Mouse (Mus musculus) layer of hippocampus, adult 9-11 months (tissue): ENCODE results near the gene H2-Q2.
"Not testable (repeated sequence)": the region's sequence is repeated elsewhere in the genome, so short reads cannot be mapped to it uniquely, and the experiment has no call there.

Experiments
- DNase-seq: peaks from one replicate; pipeline ENCODE4 v3.0.0; 2022

Gene H2-Q2

GRCm38 (mm10) chr17:35342071-35342671 lies at the start of gene H2-Q2:
H2-Q2 (plus strand) TSS chr17:35342242.
- DNase-seq, result no peak

GRCm38 (mm10) chr17:35295796-35296195 lies 46.2 kb upstream of the H2-Q2 start:
- DNase-seq, result not testable (repeated sequence)

- not testable (repeated sequence) for DNase-seq
Observed at GRCm38 (mm10) chr17:35300261-35300945, 41.6 kb upstream of the H2-Q2 start.

GRCm38 (mm10) chr17:35301645-35302258 lies 40.3 kb upstream of the H2-Q2 start:
- peak; percentile 70 for DNase-seq

GRCm38 (mm10) chr17:35303271-35303670 lies 38.8 kb upstream of the H2-Q2 start:
- DNase-seq, result no peak

GRCm38 (mm10) chr17:35303756-35304350 lies 38.2 kb upstream of the H2-Q2 start:
- no peak for DNase-seq

- no peak for DNase-seq
Observed at GRCm38 (mm10) chr17:35304478-35304877, 37.6 kb upstream of the H2-Q2 start.

GRCm38 (mm10) chr17:35304921-35305320 lies 37.1 kb upstream of the H2-Q2 start:
- not testable (repeated sequence) for DNase-seq

GRCm38 (mm10) chr17:35318671-35319070 lies 23.4 kb upstream of the H2-Q2 start:
- no peak for DNase-seq

- DNase-seq, result no peak
Observed at GRCm38 (mm10) chr17:35320327-35321081, 21.5 kb upstream of the H2-Q2 start, which contains the start of gene H2-Q1. H2-Q1 (plus strand) TSS chr17:35320405.

GRCm38 (mm10) chr17:35325124-35325523 lies 16.9 kb upstream of the H2-Q2 start:
- not testable (repeated sequence) for DNase-seq

GRCm38 (mm10) chr17:35326000-35326399 lies 16.0 kb upstream of the H2-Q2 start:
- DNase-seq, result not testable (repeated sequence)

- not testable (repeated sequence) for DNase-seq
Observed at GRCm38 (mm10) chr17:35329714-35330113, 12.3 kb upstream of the H2-Q2 start.

GRCm38 (mm10) chr17:35331546-35331945 lies 10.5 kb upstream of the H2-Q2 start:
- not testable (repeated sequence) for DNase-seq

- no peak for DNase-seq
Observed at GRCm38 (mm10) chr17:35342711-35343476, 852 bp downstream of the H2-Q2 start.

- not testable (repeated sequence) for DNase-seq
Observed at GRCm38 (mm10) chr17:35347659-35348058, 5.6 kb downstream of the H2-Q2 start.

- DNase-seq, result not testable (repeated sequence)
Observed at GRCm38 (mm10) chr17:35353275-35353674, 11.2 kb downstream of the H2-Q2 start.

- no peak for DNase-seq
Observed at GRCm38 (mm10) chr17:35354071-35354470, 12.0 kb downstream of the H2-Q2 start.

- no peak for DNase-seq
Observed at GRCm38 (mm10) chr17:35357086-35357485, 15.0 kb downstream of the H2-Q2 start.

- no peak for DNase-seq
Observed at GRCm38 (mm10) chr17:35358763-35359469, 16.9 kb downstream of the H2-Q2 start.

GRCm38 (mm10) chr17:35359470-35359862 lies 17.4 kb downstream of the H2-Q2 start:
- DNase-seq, result no peak
